Mouse (Mus musculus): ENCODE results near the gene Vps13d.

- TF ChIP-seq CTCF (IDR thresholded peaks at IDR 0.05; ENCODE audit: borderline replicate concordance, control insufficient read depth, extremely low read depth, insufficient read depth, low read length, poor library complexity) = no peak
- TF ChIP-seq POLR2A (IDR thresholded peaks at IDR 0.05; ENCODE audit: control insufficient read depth, extremely low read depth, insufficient read depth, low read length, poor library complexity) = no peak
These were observed 195.3 kb downstream of the Vps13d start for GRCm38 (mm10) chr4:144999572-144999880.
